In the genomic region with DNA sequence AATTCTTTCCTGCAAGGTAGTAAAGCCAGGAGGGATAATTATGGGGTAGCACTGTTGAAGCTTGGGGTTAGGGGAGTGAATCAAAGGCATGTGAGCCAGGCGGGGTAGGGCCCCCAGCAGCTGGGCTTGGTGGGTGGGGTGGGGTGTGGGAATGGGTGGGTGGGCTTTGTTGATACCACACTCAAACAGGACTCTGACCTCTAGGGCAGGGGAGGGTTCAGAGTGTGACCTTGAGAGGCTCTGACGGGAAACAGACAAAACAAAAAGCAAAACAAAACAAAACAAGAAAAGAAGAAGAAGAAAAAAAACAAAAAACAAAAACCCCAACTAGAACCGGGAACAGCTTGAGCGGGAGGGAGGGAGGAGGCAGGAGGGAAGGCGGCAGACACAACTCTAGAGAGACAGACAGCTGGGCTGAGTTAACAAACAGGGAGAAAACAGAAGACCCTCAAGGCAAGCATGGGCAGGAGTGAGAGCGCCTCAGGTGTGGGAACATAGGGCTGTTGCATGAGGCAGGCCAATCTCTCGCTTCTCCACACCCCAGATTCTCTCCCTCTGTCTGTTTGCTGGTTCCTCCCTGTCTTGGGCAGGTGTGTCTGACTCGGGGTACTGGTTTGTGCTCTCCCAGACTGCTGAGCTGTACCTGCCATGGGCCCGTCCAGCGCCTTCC, we compare ENCODE assay signal across 9 mouse cellular contexts. TPM values are rescaled to one million over a fixed set of nuclear protein-coding genes. Genes with fewer than 3 reads are reported as not detected.
DNase-seq lines count a peak whose midpoint lies in the region; ATAC-seq and TF ChIP-seq lines count a peak whose summit lies in the region.
"Had no signal": no experiment of that assay in that cellular context is flagged by ENCODE, and none has a peak within 500 bp of the region (broad histone marks: within the 10 kb centered on the region; RNA-seq: fewer than 3 reads in every experiment).

A gene (plus strand): TSS at position 396 of the 670 bp plus-strand sequence.

- peak within 1 kb of the TSS; percentile 57 for H3K4me3 ChIP-seq in heart, adult 2 months
- peak within 1 kb of the TSS; percentile 15 for H3K4me3 ChIP-seq in limb, embryonic 15.5 days
- H3K4me3 ChIP-seq in stomach, postnatal 0 days (ENCODE audit: low read depth, low read length), result peak within 1 kb of the TSS; percentile 22

- H3K27me3 ChIP-seq in heart, adult 2 months (ENCODE audit: control insufficient read depth, insufficient read depth, low read length), result no peaks in the 10 kb centered on the region
- H3K27me3 ChIP-seq in limb, embryonic 15.5 days, result 0 out of 2 replicates have a peak, but pooled peaks cover 5% of the 10 kb centered on the region
- no peaks in the 10 kb centered on the region for H3K27me3 ChIP-seq in stomach, postnatal 0 days (ENCODE audit: control insufficient read depth, insufficient read depth, low read length)

- H3K27ac ChIP-seq in heart, adult 2 months, result peak within 1 kb of the TSS; percentile 68
- peak within 1 kb of the TSS; percentile 27; the same call in 1 of the 2 replicates for H3K27ac ChIP-seq in limb, embryonic 15.5 days
- H3K27ac ChIP-seq in stomach, postnatal 0 days (replicated peaks), result peak within 1 kb of the TSS; percentile 84

- peaks cover 8% of the 10 kb centered on the region for H3K4me1 ChIP-seq in heart, adult 2 months (ENCODE audit: control insufficient read depth, insufficient read depth, low read length)
- H3K4me1 ChIP-seq in limb, embryonic 15.5 days, result peaks cover 23% of the 10 kb centered on the region
- H3K4me1 ChIP-seq in stomach, postnatal 0 days (replicated peaks; ENCODE audit: control insufficient read depth, insufficient read depth), result no peaks in the 10 kb centered on the region; the same call in 1 of the 2 replicates

- H3K79me2 ChIP-seq in heart, adult 2 months (replicated peaks; ENCODE audit: control insufficient read depth, insufficient read depth, low read length), result no peaks in the 10 kb centered on the region

- TF ChIP-seq CTCF in heart, adult 2 months (IDR thresholded peaks at IDR 0.05), result no peak
- no peak for TF ChIP-seq CTCF in stomach, postnatal 0 days (IDR thresholded peaks at IDR 0.05; ENCODE audit: low read depth)

- no peaks in the 10 kb centered on the region for H3K36me3 ChIP-seq in heart, adult 2 months (ENCODE audit: control insufficient read depth, insufficient read depth, low read length)
- no peaks in the 10 kb centered on the region for H3K36me3 ChIP-seq in limb, embryonic 15.5 days
- H3K36me3 ChIP-seq in stomach, postnatal 0 days (ENCODE audit: control insufficient read depth, insufficient read depth, low read length), result no peaks in the 10 kb centered on the region

- no peak for DNase-seq in heart, adult 2 months
- DNase-seq in heart, adult 18-20 months, result no peak
- DNase-seq in urinary bladder, adult 2 months (ENCODE audit: low spot score), result no peak
- no peak for DNase-seq in urinary bladder, postnatal 36 days (ENCODE audit: low spot score in 2 of 2)
- DNase-seq in stomach, postnatal 0 days (ENCODE audit: low spot score), result no peak
- no peak for DNase-seq in cerebellum, postnatal 14 days
- no peak for DNase-seq in adrenal gland, postnatal 36 days

- no peak for ATAC-seq in limb, embryonic 15.5 days (ENCODE audit: insufficient number of reproducible peaks, low FRiP score, low TSS enrichment, low read depth)
- no peak for ATAC-seq in stomach, postnatal 0 days (ENCODE audit: low FRiP score, low TSS enrichment)

- no peak for TF ChIP-seq POLR2A in heart, adult 2 months (IDR thresholded peaks at IDR 0.05; ENCODE audit: insufficient read depth, low read depth, low read length)

- H3K9ac ChIP-seq in heart, adult 2 months (ENCODE audit: low read depth, low read length), result peak within 1 kb of the TSS; percentile 73
- no peak within 1 kb of the TSS for H3K9ac ChIP-seq in limb, embryonic 15.5 days
- peak within 1 kb of the TSS; percentile 41 for H3K9ac ChIP-seq in stomach, postnatal 0 days (ENCODE audit: low read length)

- WGBS in heart, adult 2 months, result 51% methylated on average over 10 of the region's 10 CpGs
- 16% methylated on average over 10 of the region's 10 CpGs for WGBS in limb, embryonic 15.5 days
- WGBS in stomach, postnatal 0 days, result 29% methylated on average over 10 of the region's 10 CpGs

- intact Hi-C loops in heart, adult 2 months (cut with DNase I), result no loop called here

- no peak for TF ChIP-seq EP300 in heart, adult 2 months (IDR thresholded peaks at IDR 0.05; ENCODE audit: insufficient read depth, low read depth, low read length)
- no peak for TF ChIP-seq EP300 in stomach, postnatal 0 days (optimal IDR thresholded peaks at IDR 0.05)

- H3K9me3 ChIP-seq in limb, embryonic 15.5 days, result no peaks in the 10 kb centered on the region
- no peaks in the 10 kb centered on the region for H3K9me3 ChIP-seq in stomach, postnatal 0 days (ENCODE audit: control insufficient read depth, low read length)

- peak within 1 kb of the TSS; percentile 30 for H3K4me2 ChIP-seq in limb, embryonic 15.5 days
- peak within 1 kb of the TSS; percentile 52 for H3K4me2 ChIP-seq in stomach, postnatal 0 days (replicated peaks; ENCODE audit: low read depth)

RNA-seq across cellular contexts. Expression of the gene that starts here (rescaled TPM):
- not detected for total RNA-seq in heart, adult 2 months (2021)
- 0.41 TPM in 1 of 2 replicates, not detected in the other for polyA plus RNA-seq in heart, adult 2 months (2012; rRNA removed)
- total RNA-seq in heart, adult 18-20 months (2021), result not detected
- polyA plus RNA-seq in urinary bladder, adult 2 months (2012; rRNA removed), result 9.5 and 12.9 TPM in 2 replicates
- 50.6 and 53.7 TPM in 2 replicates for polyA plus RNA-seq in limb, embryonic 15.5 days (2015; fragmentation: Nextera tagmentation; extraction: Ambion mirVana)
- 109 and 113 TPM in 2 replicates for polyA plus RNA-seq in stomach, postnatal 0 days (2015; fragmentation: Nextera tagmentation; extraction: Ambion mirVana)
- total RNA-seq in adrenal gland, postnatal 36 days (2021), result under 1 TPM in 1 of 2 experiments, not detected in 1; 0.50 TPM
- total RNA-seq: common myeloid progenitor, adult 5-6 weeks had no signal

Comparison
In these comparisons a context has a peak if more than half of its experiments do, and no peak if none do; other contexts are left out.
1. H3K27ac ChIP-seq: peak in every context shown above with its lines; median percentile 84 in stomach, postnatal 0 days; 68 in heart, adult 2 months; 27 in limb, embryonic 15.5 days.